Mouse (Mus musculus): Measurements from ENCODE around the gene Mast4.

Mast4 gene

GRCm38 (mm10) chr13:103121796-103122792, 212.2 kb downstream of the Mast4 start:
- no peak for DNase-seq (ENCODE audit: low spot score in 2 of 2)

GRCm38 (mm10) chr13:103120669-103121131, 213.6 kb downstream of the Mast4 start:
- DNase-seq (ENCODE audit: low spot score in 2 of 2): no peak

- DNase-seq (ENCODE audit: low spot score in 2 of 2): no peak
These were observed 214.6 kb downstream of the Mast4 start for GRCm38 (mm10) chr13:103119728-103120127.

DNA sequence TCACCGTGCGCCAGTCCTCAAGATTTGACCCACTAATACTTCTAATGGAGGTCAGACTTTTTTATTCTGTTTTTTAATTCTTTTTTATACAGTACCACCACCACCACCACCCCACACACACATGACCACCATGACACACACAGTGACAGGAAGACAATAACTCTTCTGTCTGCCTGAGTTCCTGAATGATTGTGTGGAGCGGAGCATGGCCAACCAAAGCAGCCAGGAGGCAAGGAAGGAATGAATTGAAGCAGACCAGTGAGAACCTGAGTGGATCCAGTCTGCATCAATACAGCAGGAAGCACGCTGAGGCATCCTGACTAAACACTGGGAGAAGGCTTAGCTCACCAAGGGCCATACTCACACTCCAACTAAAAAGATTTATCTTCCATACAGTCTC, 219.2 kb downstream of the Mast4 start:
- DNase-seq (ENCODE audit: low spot score in 2 of 2): no peak

GRCm38 (mm10) chr13:103114274-103114673, 220.0 kb downstream of the Mast4 start:
- DNase-seq (ENCODE audit: low spot score in 2 of 2): peak in 1 of 2 experiments; percentile 60

GRCm38 (mm10) chr13:103109872-103110271, 224.4 kb downstream of the Mast4 start:
- peak; percentile 50 to 68 for DNase-seq (ENCODE audit: low spot score in 2 of 2)

DNA sequence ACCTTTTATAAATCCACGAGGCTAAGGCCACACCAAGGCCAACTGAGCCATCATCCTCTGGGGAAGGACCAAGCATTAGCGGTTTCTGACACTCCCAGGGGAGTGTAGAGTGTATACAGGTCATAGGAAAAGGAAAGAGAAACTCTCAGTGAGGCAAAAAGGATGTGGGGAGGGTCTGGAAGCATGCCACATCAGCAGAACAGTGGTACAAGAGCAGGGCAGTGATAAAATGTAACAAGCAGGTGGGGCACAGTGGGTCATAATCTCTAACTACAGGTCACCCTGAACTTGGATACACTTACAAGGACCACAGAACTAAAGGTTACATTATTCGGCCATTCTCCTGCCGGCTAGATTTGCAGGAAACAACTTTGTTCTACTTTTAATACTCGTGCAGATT, 226.9 kb downstream of the Mast4 start:
- no peak for DNase-seq (ENCODE audit: low spot score in 2 of 2)

GRCm38 (mm10) chr13:103102598-103102997, 231.7 kb downstream of the Mast4 start:
- DNase-seq (ENCODE audit: low spot score in 2 of 2): peak; percentile 38 to 43

GRCm38 (mm10) chr13:103096346-103097150, 237.7 kb downstream of the Mast4 start:
- peak; percentile 60 to 71 for DNase-seq (ENCODE audit: low spot score in 2 of 2)

- DNase-seq (ENCODE audit: low spot score in 2 of 2): no peak
These were observed 238.8 kb downstream of the Mast4 start for GRCm38 (mm10) chr13:103095491-103095890.

- DNase-seq (ENCODE audit: low spot score in 2 of 2): no peak
These were observed 239.7 kb downstream of the Mast4 start for GRCm38 (mm10) chr13:103094595-103094994.

GRCm38 (mm10) chr13:103093713-103094112, 240.6 kb downstream of the Mast4 start:
- no peak for DNase-seq (ENCODE audit: low spot score in 2 of 2)

GRCm38 (mm10) chr13:103085540-103086121, 248.7 kb downstream of the Mast4 start:
- no peak for DNase-seq (ENCODE audit: low spot score in 2 of 2)

DNA sequence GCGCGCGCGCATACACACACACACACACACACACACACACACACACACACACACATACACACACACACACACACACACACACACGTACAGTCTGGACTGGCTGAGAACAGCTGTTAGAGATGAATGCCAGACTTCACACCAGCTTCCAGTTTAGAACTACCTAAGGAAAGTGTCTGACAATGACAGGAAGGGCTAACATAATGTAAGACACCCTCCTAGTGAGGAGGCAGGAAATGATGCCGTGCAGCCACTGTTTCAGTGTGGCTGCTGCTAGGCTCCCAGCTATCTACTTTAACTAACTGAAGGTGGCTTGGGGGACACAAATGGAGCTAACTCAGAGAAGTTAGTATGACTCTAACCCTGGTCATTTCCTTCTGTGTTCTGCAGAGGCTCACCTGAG, 251.4 kb downstream of the Mast4 start:
- no peak for DNase-seq (ENCODE audit: low spot score in 2 of 2)

GRCm38 (mm10) chr13:103079806-103080205, 254.5 kb downstream of the Mast4 start:
- no peak for DNase-seq (ENCODE audit: low spot score in 2 of 2)

- no peak for DNase-seq (ENCODE audit: low spot score in 2 of 2)
These were observed 255.5 kb downstream of the Mast4 start for GRCm38 (mm10) chr13:103078815-103079214.

GRCm38 (mm10) chr13:103073461-103073860, 260.8 kb downstream of the Mast4 start:
- DNase-seq (ENCODE audit: low spot score in 2 of 2): no peak

DNA sequence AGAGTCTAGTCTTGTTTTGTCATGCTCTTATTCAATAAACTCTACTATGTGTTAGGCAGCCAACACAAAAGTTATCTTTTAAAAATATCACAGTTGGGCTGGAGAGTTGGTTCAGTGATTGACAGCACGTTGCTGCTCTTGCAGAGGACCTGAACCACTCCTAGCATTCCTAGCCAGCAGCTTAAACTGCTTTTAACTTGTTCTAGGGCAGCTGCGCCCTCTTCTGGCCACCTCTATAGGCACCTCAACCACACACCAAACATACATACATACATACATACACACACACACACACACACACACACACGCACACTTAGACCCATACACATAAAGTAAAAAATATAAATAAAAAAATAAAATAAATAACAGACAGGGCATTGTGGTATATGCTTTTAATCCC, 262.5 kb downstream of the Mast4 start:
- DNase-seq (ENCODE audit: low spot score in 2 of 2): no peak

GRCm38 (mm10) chr13:103067581-103068166, 266.6 kb downstream of the Mast4 start:
- no peak for DNase-seq (ENCODE audit: low spot score in 2 of 2)

GRCm38 (mm10) chr13:103065437-103065836, 268.9 kb downstream of the Mast4 start:
- DNase-seq (ENCODE audit: low spot score in 2 of 2): no peak

- no peak for DNase-seq (ENCODE audit: low spot score in 2 of 2)
These were observed 272.6 kb downstream of the Mast4 start for GRCm38 (mm10) chr13:103061680-103062079.

Measured in frontal cortex, postnatal 14 days (tissue).